Mouse (Mus musculus) myocyte (in vitro differentiated cells): ENCODE results near the gene Pou2f1.

Experiments used
- MAX ChIP-seq: IDR thresholded peaks from one replicate; pipeline ENCODE4 v1.6.1; 2011; ENCODE audit warnings: low read depth, mild to moderate bottlenecking, control low read depth
- POLR2A ChIP-seq: IDR thresholded peaks from one replicate; pipeline ENCODE4 v1.6.1; 2011; ENCODE audit warnings: low read depth, mild to moderate bottlenecking, control low read depth, moderate library complexity; ENCODE audit not compliant: insufficient read length
- TCF12 ChIP-seq: IDR thresholded peaks from one replicate; pipeline ENCODE4 v1.6.1; 2011; ENCODE audit warnings: mild to moderate bottlenecking, control low read depth; ENCODE audit not compliant: poor library complexity, insufficient read depth, severe bottlenecking
- TCF3 ChIP-seq: IDR thresholded peaks from one replicate; pipeline ENCODE4 v1.6.1; 2011; ENCODE audit warnings: low read depth, control low read depth; ENCODE audit not compliant: insufficient read length
- USF1 ChIP-seq: IDR thresholded peaks from one replicate; pipeline ENCODE4 v1.6.1; 2011; ENCODE audit warnings: low read depth, mild to moderate bottlenecking, control low read depth, moderate library complexity

- TF ChIP-seq POLR2A, result no peak
- no peak for TF ChIP-seq TCF12
- no peak for TF ChIP-seq MAX
- no peak for TF ChIP-seq TCF3
- TF ChIP-seq USF1, result no peak
Measured at GRCm38 (mm10) chr1:165999709-166000108, 2.8 kb downstream of the Pou2f1 start.
